Mouse (Mus musculus) limb, embryonic 14.5 days (tissue): ENCODE measurements around the gene Ccdc12. TPM values are rescaled to one million over a fixed set of nuclear protein-coding genes. Genes with fewer than 3 reads are reported as not detected.

ENCODE experiments used
- ATAC-seq: fragments of 200-750 bp; cut with Nextera tagmentation; 2 replicates; pipeline ENCODE4 v1.8.0; 2017; ENCODE audit warnings: low read depth, moderate number of reproducible peaks, moderate TSS enrichment; ENCODE audit not compliant: low FRiP score
- DNase-seq: peaks from one replicate; pipeline ENCODE4 v3.0.0-alpha.2; 2015; ENCODE audit warnings: low spot score
- H3K27ac ChIP-seq: fragments of 300-500 bp; sonication (generic); replicated peaks from 2 replicates; pipeline ENCODE4 v1.5.1; 2014; ENCODE audit warnings: low read depth, mild to moderate bottlenecking, low read length, moderate library complexity, mixed read lengths
- H3K27me3 ChIP-seq: fragments of 300-500 bp; sonication (generic); 2 replicates; pipeline ENCODE4 v1.6.1; 2014; ENCODE audit warnings: low read length, mixed read lengths; ENCODE audit not compliant: control insufficient read depth, insufficient read depth
- H3K36me3 ChIP-seq: fragments of 300-500 bp; sonication (generic); 2 replicates; pipeline ENCODE4 v1.6.1; 2014; ENCODE audit warnings: mild to moderate bottlenecking, low read length, moderate library complexity, mixed read lengths; ENCODE audit not compliant: control insufficient read depth, insufficient read depth
- H3K4me1 ChIP-seq: fragments of 300-500 bp; sonication (generic); 2 replicates; pipeline ENCODE4 v1.6.1; 2014; ENCODE audit warnings: antibody characterized with exemption, low read length, mixed read lengths; ENCODE audit not compliant: control insufficient read depth, insufficient read depth
- H3K4me2 ChIP-seq: fragments of 300-500 bp; sonication (generic); replicated peaks from 2 replicates; pipeline ENCODE4 v1.6.1; 2014; ENCODE audit warnings: low read depth, mild to moderate bottlenecking, low read length, moderate library complexity; ENCODE audit not compliant: severe bottlenecking
- H3K4me3 ChIP-seq: fragments of 300-500 bp; sonication (generic); replicated peaks from 2 replicates; pipeline ENCODE4 v1.5.1; 2014; ENCODE audit warnings: low read length
- H3K9ac ChIP-seq: fragments of 300-500 bp; sonication (generic); 2 replicates; pipeline ENCODE4 v1.6.1; 2014; ENCODE audit warnings: mild to moderate bottlenecking, low read depth, low read length, moderate library complexity; ENCODE audit not compliant: severe bottlenecking
- H3K9me3 ChIP-seq: fragments of 300-500 bp; sonication (generic); 2 replicates; pipeline ENCODE4 v1.6.1; 2016; ENCODE audit warnings: low read length; ENCODE audit not compliant: control insufficient read depth
- POLR2A ChIP-seq: fragments of 200-500 bp; IDR thresholded peaks from 2 replicates; pipeline ENCODE4 v1.8.0; 2012; ENCODE audit warnings: inconsistent platforms, mild to moderate bottlenecking, moderate library complexity, borderline replicate concordance; ENCODE audit not compliant: insufficient read depth, insufficient read length; ENCODE audit errors: extremely low read depth
- WGBS: fragments of 180-500 bp; shearing (Covaris S2); extraction: QIAGEN DNeasy Blood & Tissue Kit; methylation state at CpG from one replicate; pipeline ENCODE4 v1.1.7; 2014; 5-methylcytosine and 5-hydroxymethylcytosine counted together
- microRNA-seq: library from miRNA; unstranded; fragments of <30 nt; microRNA quantifications from one replicate; pipeline ENCODE4, GENCODE M21; 2016
- polyA plus RNA-seq, 2 experiments: library from polyadenylated mRNA; depleted of rRNA in 1 of 2; stranded (reverse) in 1 of 2; unstranded in 1 of 2; fragments of >200 nt; fragmentation: Nextera tagmentation in 1 of 2; extraction: Ambion mirVana in 1 of 2; gene quantifications; 2 replicates each; pipeline versions ENCODE4 v1.2.1 to v1.2.3; 2012 to 2014

Ccdc12 gene
- polyA plus RNA-seq, 2 experiments, result 83.8 to 102 TPM

- no peaks in the 10 kb centered on the region for H3K27me3 ChIP-seq
- no peak overlapping the region for H3K27ac ChIP-seq
- TF ChIP-seq POLR2A, result no peak
- DNase-seq (no peak), ATAC-seq (no peak)
- no peak overlapping the region for H3K4me2 ChIP-seq
- no peaks in the 10 kb centered on the region for H3K36me3 ChIP-seq
- no peak overlapping the region for H3K9ac ChIP-seq
- 86% methylated on average over 4 of the region's 4 CpGs for WGBS
- no peaks in the 10 kb centered on the region for H3K9me3 ChIP-seq
- H3K4me1 ChIP-seq, result peaks cover 37% of the 10 kb centered on the region
- H3K4me3 ChIP-seq, result no peak overlapping the region
Observed at GRCm38 (mm10) chr9:110752917-110753435, 96.7 kb downstream of the Ccdc12 start.

GRCm38 (mm10) chr9:110753773-110754172, 97.5 kb downstream of the Ccdc12 start:
- Histone ChIP-seq H3K27ac (no peak overlapping the region), H3K4me1 (peaks cover 44% of the 10 kb centered on the region), H3K27me3 (no peaks in the 10 kb centered on the region), H3K36me3 (no peaks in the 10 kb centered on the region), H3K9ac (no peak overlapping the region), H3K4me3 (no peak overlapping the region), H3K4me2 (no peak overlapping the region), H3K9me3 (no peaks in the 10 kb centered on the region)
- WGBS, result 52% methylated on average over 4 of the region's 4 CpGs
- ATAC-seq (no peak), DNase-seq (no peak)
- no peak for TF ChIP-seq POLR2A

GRCm38 (mm10) chr9:110757816-110758215, 101.5 kb downstream of the Ccdc12 start:
- WGBS, result 76% methylated on average over 5 of the region's 5 CpGs
- Histone ChIP-seq H3K4me1 (peaks cover 28% of the 10 kb centered on the region), H3K27ac (no peak overlapping the region), H3K27me3 (no peaks in the 10 kb centered on the region), H3K9ac (no peak overlapping the region), H3K9me3 (no peaks in the 10 kb centered on the region), H3K4me2 (no peak overlapping the region), H3K4me3 (no peak overlapping the region), H3K36me3 (no peaks in the 10 kb centered on the region)
- no peak for TF ChIP-seq POLR2A
- DNase-seq (no peak), ATAC-seq (0 out of 2 replicates have a peak, but pooled peaks have one; percentile 11)

- Histone ChIP-seq H3K4me1 (peaks cover 28% of the 10 kb centered on the region), H3K9ac (0 out of 2 replicates have a peak overlapping the region, but pooled peaks have one; percentile 28), H3K4me3 (no peak overlapping the region), H3K9me3 (no peaks in the 10 kb centered on the region), H3K27ac (no peak overlapping the region), H3K27me3 (no peaks in the 10 kb centered on the region), H3K4me2 (no peak overlapping the region), H3K36me3 (no peaks in the 10 kb centered on the region)
- no peak for TF ChIP-seq POLR2A
- no peak for DNase-seq
- whole genome bisulfite sequencing, result 68% methylated on average over 7 of the region's 8 CpGs
- no peak; the same call in 1 of the 2 replicates for ATAC-seq
Observed at GRCm38 (mm10) chr9:110758605-110759004, 102.3 kb downstream of the Ccdc12 start.

GRCm38 (mm10) chr9:110759265-110759664, 103.0 kb downstream of the Ccdc12 start:
- TF ChIP-seq POLR2A, result no peak
- DNase-seq, result peak; percentile 64
- no peak overlapping the region for H3K4me2 ChIP-seq
- peaks cover 31% of the 10 kb centered on the region for H3K4me1 ChIP-seq
- H3K9ac ChIP-seq, result no peak overlapping the region
- H3K27me3 ChIP-seq, result no peaks in the 10 kb centered on the region
- H3K9me3 ChIP-seq, result no peaks in the 10 kb centered on the region
- H3K36me3 ChIP-seq, result no peaks in the 10 kb centered on the region
- H3K4me3 ChIP-seq, result no peak overlapping the region
- ATAC-seq, result no peak
- H3K27ac ChIP-seq, result no peak overlapping the region
- 35% methylated on average over 2 of the region's 2 CpGs for WGBS

GRCm38 (mm10) chr9:110760886-110761285, 104.6 kb downstream of the Ccdc12 start:
- WGBS, result 84% methylated on average over 8 of the region's 8 CpGs
- H3K4me2 ChIP-seq, result no peak overlapping the region
- peaks cover 30% of the 10 kb centered on the region for H3K4me1 ChIP-seq
- H3K9ac ChIP-seq, result no peak overlapping the region
- 0 out of 2 replicates have a peak overlapping the region, but pooled peaks have one; percentile 20 for H3K27ac ChIP-seq
- TF ChIP-seq POLR2A, result no peak
- no peaks in the 10 kb centered on the region for H3K27me3 ChIP-seq
- DNase-seq (no peak), ATAC-seq (no peak)
- H3K4me3 ChIP-seq, result no peak overlapping the region
- no peaks in the 10 kb centered on the region for H3K9me3 ChIP-seq
- no peaks in the 10 kb centered on the region for H3K36me3 ChIP-seq

Small RNA genes within 50 kb of the gene (microRNA-seq; reads per million reads assigned to microRNA genes)
- not detected for gene Mir8107

Other genes starting within 250 kb of the Ccdc12 start
- gene Ptpn23, start 248.3 kb upstream of the Ccdc12 start, polyA plus RNA-seq (2012; rRNA removed), result 44.5 and 53.2 TPM in 2 replicates
- 18.5 and 22.4 TPM in 2 replicates for gene Ptpn23, start 248.3 kb upstream of the Ccdc12 start, polyA plus RNA-seq (2014; fragmentation: Nextera tagmentation; extraction: Ambion mirVana)
- gene Ngp, start 236.8 kb upstream of the Ccdc12 start, polyA plus RNA-seq (2012; rRNA removed), result 1.5 and 3.8 TPM in 2 replicates
- gene Ngp, start 236.8 kb upstream of the Ccdc12 start, polyA plus RNA-seq (2014; fragmentation: Nextera tagmentation; extraction: Ambion mirVana), result 2.2 and 5.9 TPM in 2 replicates
- gene Klhl18, start 179.8 kb upstream of the Ccdc12 start, polyA plus RNA-seq (2012; rRNA removed), result 21.0 and 23.9 TPM in 2 replicates
- gene Klhl18, start 179.8 kb upstream of the Ccdc12 start, polyA plus RNA-seq (2014; fragmentation: Nextera tagmentation; extraction: Ambion mirVana), result 11.0 and 11.7 TPM in 2 replicates
- 0.94 and 1.1 TPM in 2 replicates for gene Kif9, start 179.5 kb upstream of the Ccdc12 start, polyA plus RNA-seq (2012; rRNA removed)
- 0.77 and 1.2 TPM in 2 replicates for gene Kif9, start 179.5 kb upstream of the Ccdc12 start, polyA plus RNA-seq (2014; fragmentation: Nextera tagmentation; extraction: Ambion mirVana)
- gene Setd2, start 123.9 kb upstream of the Ccdc12 start, polyA plus RNA-seq (2012; rRNA removed), result 86.3 and 86.5 TPM in 2 replicates
- 52.7 and 58.0 TPM in 2 replicates for gene Setd2, start 123.9 kb upstream of the Ccdc12 start, polyA plus RNA-seq (2014; fragmentation: Nextera tagmentation; extraction: Ambion mirVana)
- 40.0 and 53.8 TPM in 2 replicates for gene Nradd, start 32.1 kb upstream of the Ccdc12 start, polyA plus RNA-seq (2012; rRNA removed)
- 28.1 and 30.4 TPM in 2 replicates for gene Nradd, start 32.1 kb upstream of the Ccdc12 start, polyA plus RNA-seq (2014; fragmentation: Nextera tagmentation; extraction: Ambion mirVana)
- 8.4 and 9.4 TPM in 2 replicates for gene Nbeal2, start 2.3 kb upstream of the Ccdc12 start, polyA plus RNA-seq (2012; rRNA removed)
- gene Nbeal2, start 2.3 kb upstream of the Ccdc12 start, polyA plus RNA-seq (2014; fragmentation: Nextera tagmentation; extraction: Ambion mirVana), result 3.2 and 3.3 TPM in 2 replicates
- 18.9 and 26.1 TPM in 2 replicates for gene Myl3, start 85.4 kb downstream of the Ccdc12 start, polyA plus RNA-seq (2012; rRNA removed)
- 16.4 and 28.1 TPM in 2 replicates for gene Myl3, start 85.4 kb downstream of the Ccdc12 start, polyA plus RNA-seq (2014; fragmentation: Nextera tagmentation; extraction: Ambion mirVana)
- 149 and 203 TPM in 2 replicates for gene Pth1r, start 90.6 kb downstream of the Ccdc12 start, polyA plus RNA-seq (2012; rRNA removed)
- gene Pth1r, start 90.6 kb downstream of the Ccdc12 start, polyA plus RNA-seq (2014; fragmentation: Nextera tagmentation; extraction: Ambion mirVana), result 96.9 and 99.1 TPM in 2 replicates
- gene Prss42, start 141.7 kb downstream of the Ccdc12 start, polyA plus RNA-seq (2012; rRNA removed), result 0.04 TPM in 1 of 2 replicates, not detected in the other
- not detected in 2 replicates for gene Prss42, start 141.7 kb downstream of the Ccdc12 start, polyA plus RNA-seq (2014; fragmentation: Nextera tagmentation; extraction: Ambion mirVana)
- gene Prss44, start 157.5 kb downstream of the Ccdc12 start, polyA plus RNA-seq (2012; rRNA removed), result not detected in 2 replicates
- not detected in 2 replicates for gene Prss44, start 157.5 kb downstream of the Ccdc12 start, polyA plus RNA-seq (2014; fragmentation: Nextera tagmentation; extraction: Ambion mirVana)
- gene Prss43, start 170.2 kb downstream of the Ccdc12 start, polyA plus RNA-seq (2012; rRNA removed), result not detected in 2 replicates
- gene Prss43, start 170.2 kb downstream of the Ccdc12 start, polyA plus RNA-seq (2014; fragmentation: Nextera tagmentation; extraction: Ambion mirVana), result not detected in 2 replicates
- gene Prss45, start 178.1 kb downstream of the Ccdc12 start, polyA plus RNA-seq (2012; rRNA removed), result not detected in 2 replicates
- not detected in 2 replicates for gene Prss45, start 178.1 kb downstream of the Ccdc12 start, polyA plus RNA-seq (2014; fragmentation: Nextera tagmentation; extraction: Ambion mirVana)
- not detected in 2 replicates for gene Prss46, start 188.0 kb downstream of the Ccdc12 start, polyA plus RNA-seq (2012; rRNA removed)
- not detected in 2 replicates for gene Prss46, start 188.0 kb downstream of the Ccdc12 start, polyA plus RNA-seq (2014; fragmentation: Nextera tagmentation; extraction: Ambion mirVana)
- gene Prss50, start 201.5 kb downstream of the Ccdc12 start, polyA plus RNA-seq (2012; rRNA removed), result 0.41 and 0.54 TPM in 2 replicates
- 0.21 and 0.26 TPM in 2 replicates for gene Prss50, start 201.5 kb downstream of the Ccdc12 start, polyA plus RNA-seq (2014; fragmentation: Nextera tagmentation; extraction: Ambion mirVana)
- gene Als2cl, start 223.4 kb downstream of the Ccdc12 start, polyA plus RNA-seq (2012; rRNA removed), result 7.3 and 7.4 TPM in 2 replicates
- 1.6 and 1.9 TPM in 2 replicates for gene Als2cl, start 223.4 kb downstream of the Ccdc12 start, polyA plus RNA-seq (2014; fragmentation: Nextera tagmentation; extraction: Ambion mirVana)
- 0.61 and 0.85 TPM in 2 replicates for gene Tmie, start 223.6 kb downstream of the Ccdc12 start, polyA plus RNA-seq (2012; rRNA removed)
- 0.37 and 0.52 TPM in 2 replicates for gene Tmie, start 223.6 kb downstream of the Ccdc12 start, polyA plus RNA-seq (2014; fragmentation: Nextera tagmentation; extraction: Ambion mirVana)